Mouse (Mus musculus): ENCODE data around the gene Ywhag. TPM values are rescaled to one million over a fixed set of nuclear protein-coding genes. Genes with fewer than 3 reads are reported as not detected.

Gene Ywhag
- polyA plus RNA-seq, 1 experiment from 2014 or later, result 627 TPM

GRCm38 (mm10) chr5:135946621-135947020 lies 12.2 kb upstream of the Ywhag start:
- ATAC-seq, result peak; percentile 14; the same call in 1 of the 2 replicates
- Histone ChIP-seq H3K4me2 (replicated peaks) (no peak overlapping the region), H3K36me3 (no peaks in the 10 kb centered on the region), H3K9me3 (no peaks in the 10 kb centered on the region), H3K4me1 (replicated peaks) (peaks cover 7% of the 10 kb centered on the region), H3K9ac (replicated peaks) (no peak overlapping the region), H3K4me3 (replicated peaks) (no peak overlapping the region), H3K27me3 (no peaks in the 10 kb centered on the region), H3K27ac (no peak overlapping the region)
- WGBS, result 68% methylated on average over 5 of the region's 5 CpGs

GRCm38 (mm10) chr5:135945916-135946408 lies 11.5 kb upstream of the Ywhag start:
- Histone ChIP-seq H3K9me3 (no peaks in the 10 kb centered on the region), H3K4me2 (replicated peaks) (peak overlapping the region; percentile 25; the same call in 1 of the 2 replicates), H3K36me3 (no peaks in the 10 kb centered on the region), H3K4me1 (replicated peaks) (peaks cover 7% of the 10 kb centered on the region), H3K9ac (replicated peaks) (0 out of 2 replicates have a peak overlapping the region, but pooled peaks have one; percentile 7), H3K27ac (peak overlapping the region; percentile 31; the same call in 1 of the 2 replicates), H3K27me3 (no peaks in the 10 kb centered on the region), H3K4me3 (replicated peaks) (no peak overlapping the region)
- 46% methylated on average over 10 of the region's 10 CpGs for WGBS
- peak; percentile 76 for ATAC-seq

GRCm38 (mm10) chr5:135942710-135943109 lies 8.3 kb upstream of the Ywhag start:
- Histone ChIP-seq H3K4me2 (replicated peaks) (no peak overlapping the region), H3K4me3 (replicated peaks) (no peak overlapping the region), H3K4me1 (replicated peaks) (peaks cover 7% of the 10 kb centered on the region), H3K27ac (no peak overlapping the region), H3K9me3 (no peaks in the 10 kb centered on the region), H3K27me3 (no peaks in the 10 kb centered on the region), H3K9ac (replicated peaks) (no peak overlapping the region), H3K36me3 (no peaks in the 10 kb centered on the region)
- ATAC-seq, result no peak
- WGBS, result 70% methylated on average over 6 of the region's 6 CpGs

DNA sequence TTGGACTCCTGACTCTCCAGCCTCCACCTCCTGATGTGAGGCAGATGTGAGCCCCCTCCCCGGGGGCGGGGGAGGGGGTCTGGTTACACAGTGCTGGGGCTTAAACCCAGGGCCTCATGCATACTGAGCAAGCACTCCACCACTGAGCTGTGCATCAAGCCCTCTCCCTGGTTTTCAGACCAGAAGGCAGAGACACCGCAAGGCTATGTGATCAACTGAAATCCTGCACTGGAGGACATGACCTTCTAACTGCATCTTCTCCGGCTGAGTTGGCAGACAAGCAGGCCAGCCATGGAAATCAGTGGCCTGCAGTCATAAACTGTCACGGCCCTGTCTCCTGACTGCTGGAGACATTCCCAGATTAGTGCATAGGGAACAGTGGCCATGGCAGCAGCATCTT lies 6.2 kb upstream of the Ywhag start:
- ATAC-seq, result no peak

DNA sequence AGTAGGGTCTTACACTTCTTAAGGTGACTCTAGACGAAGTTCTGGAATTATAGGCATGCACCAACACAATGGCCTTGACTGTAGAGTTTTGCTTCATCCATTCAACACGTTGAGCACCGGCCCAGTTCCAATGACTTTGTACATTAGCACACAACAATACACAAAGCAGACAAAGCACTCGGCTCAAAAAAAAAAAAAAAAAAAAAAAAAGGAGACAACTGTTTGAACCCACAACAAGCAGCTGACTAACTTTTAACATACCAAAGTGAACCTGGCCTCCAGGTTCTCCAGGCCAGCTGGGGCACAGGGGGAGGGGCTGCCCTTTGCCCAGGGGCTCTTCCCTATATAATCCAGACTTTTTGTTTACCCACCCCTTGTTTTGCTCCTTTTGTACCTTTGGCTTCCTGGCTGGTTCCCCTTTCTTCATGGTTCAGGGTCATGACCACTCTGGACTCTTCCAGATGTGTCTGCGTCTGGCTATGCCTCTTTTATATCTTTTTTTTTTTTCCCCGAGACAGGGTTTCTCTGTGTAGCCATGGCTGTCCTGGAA lies 1.3 kb upstream of the Ywhag start:
- no peaks in the 10 kb centered on the region for H3K9me3 ChIP-seq
- no peak overlapping the region for H3K4me3 ChIP-seq (replicated peaks)
- WGBS, result 80% methylated on average over 6 of the region's 6 CpGs
- peaks cover 29% of the 10 kb centered on the region for H3K4me1 ChIP-seq (replicated peaks)
- peak overlapping the region; percentile 99 for H3K27ac ChIP-seq
- no peak for ATAC-seq
- H3K9ac ChIP-seq (replicated peaks), result no peak overlapping the region
- H3K36me3 ChIP-seq, result peaks cover 16% of the 10 kb centered on the region
- no peaks in the 10 kb centered on the region for H3K27me3 ChIP-seq
- H3K4me2 ChIP-seq (replicated peaks), result no peak overlapping the region

More for the DNA sequence above, 6.2 kb upstream of the Ywhag start:
- 61% methylated on average over 5 of the region's 5 CpGs for WGBS
- no peak overlapping the region for H3K27ac ChIP-seq
- no peak overlapping the region for H3K4me2 ChIP-seq (replicated peaks)
- H3K4me3 ChIP-seq (replicated peaks), result no peak overlapping the region
- no peaks in the 10 kb centered on the region for H3K9me3 ChIP-seq
- no peaks in the 10 kb centered on the region for H3K36me3 ChIP-seq
- H3K9ac ChIP-seq (replicated peaks), result 0 out of 2 replicates have a peak overlapping the region, but pooled peaks have one; percentile 10
- no peaks in the 10 kb centered on the region for H3K27me3 ChIP-seq
- H3K4me1 ChIP-seq (replicated peaks), result peaks cover 2% of the 10 kb centered on the region

- ATAC-seq, result no peak
- H3K4me3 ChIP-seq (replicated peaks), result peak overlapping the region; percentile 92
- 48% methylated on average over 7 of the region's 7 CpGs for WGBS
Measured at GRCm38 (mm10) chr5:135935176-135935523, 734 bp upstream of the Ywhag start.

DNA sequence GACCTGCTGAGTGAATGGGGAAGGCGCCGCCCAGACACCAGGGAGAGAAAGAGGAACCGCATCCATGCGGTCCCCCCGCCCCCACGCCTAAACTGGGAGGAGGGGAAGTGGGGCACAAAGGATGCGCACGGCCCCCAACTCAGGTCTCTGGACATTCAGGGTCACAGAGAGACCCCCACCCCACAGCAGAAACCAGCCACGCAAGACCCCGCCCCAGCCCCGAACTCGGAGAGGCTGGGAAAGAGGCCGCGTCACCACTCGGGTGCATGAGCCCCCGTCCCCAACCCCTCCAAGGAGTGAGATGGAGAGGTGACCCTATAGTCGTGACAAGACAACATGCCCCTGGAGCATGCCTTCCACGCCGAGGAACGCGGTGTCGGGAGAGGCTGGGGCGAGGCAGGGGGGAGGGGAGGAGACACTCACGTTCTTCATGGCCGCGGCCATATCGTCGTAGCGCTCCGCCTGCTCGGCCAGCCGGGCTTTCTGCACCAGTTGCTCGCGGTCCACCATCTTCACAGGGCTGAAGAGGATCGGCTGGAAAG lies 445 bp downstream of the Ywhag start:
- Histone ChIP-seq H3K4me2 (replicated peaks) (peak overlapping the region; percentile 67), H3K9me3 (no peaks in the 10 kb centered on the region), H3K4me1 (replicated peaks) (peaks cover 46% of the 10 kb centered on the region), H3K9ac (replicated peaks) (peak overlapping the region; percentile 98), H3K27me3 (no peaks in the 10 kb centered on the region), H3K36me3 (peaks cover 33% of the 10 kb centered on the region), H3K27ac (peak overlapping the region; percentile 99), H3K4me3 (replicated peaks) (peak overlapping the region; percentile 92)
- WGBS, result 2% methylated on average over 33 of the region's 35 CpGs
- ATAC-seq, result peak; percentile 76

More at GRCm38 (mm10) chr5:135935176-135935523, 734 bp upstream of the Ywhag start:
- H3K27me3 ChIP-seq, result no peaks in the 10 kb centered on the region
- H3K4me1 ChIP-seq (replicated peaks), result peaks cover 34% of the 10 kb centered on the region
- H3K9ac ChIP-seq (replicated peaks), result peak overlapping the region; percentile 98; the same call in 1 of the 2 replicates
- H3K36me3 ChIP-seq, result peaks cover 21% of the 10 kb centered on the region
- peak overlapping the region; percentile 67 for H3K4me2 ChIP-seq (replicated peaks)
- peak overlapping the region; percentile 99 for H3K27ac ChIP-seq
- no peaks in the 10 kb centered on the region for H3K9me3 ChIP-seq

- 13% methylated on average over 12 of the region's 12 CpGs for WGBS
- peak overlapping the region; percentile 67 for H3K4me2 ChIP-seq (replicated peaks)
- no peak for ATAC-seq
- peak overlapping the region; percentile 92 for H3K4me3 ChIP-seq (replicated peaks)
- no peaks in the 10 kb centered on the region for H3K9me3 ChIP-seq
- peak overlapping the region; percentile 98 for H3K9ac ChIP-seq (replicated peaks)
- peaks cover 51% of the 10 kb centered on the region for H3K4me1 ChIP-seq (replicated peaks)
- H3K36me3 ChIP-seq, result peaks cover 38% of the 10 kb centered on the region
- H3K27ac ChIP-seq, result peak overlapping the region; percentile 99
- no peaks in the 10 kb centered on the region for H3K27me3 ChIP-seq
Measured at GRCm38 (mm10) chr5:135933222-135933899, 1.1 kb downstream of the Ywhag start.

GRCm38 (mm10) chr5:135932359-135932758 lies 2.1 kb downstream of the Ywhag start:
- H3K4me1 ChIP-seq (replicated peaks), result peaks cover 58% of the 10 kb centered on the region
- H3K4me3 ChIP-seq (replicated peaks), result peak overlapping the region; percentile 92
- no peaks in the 10 kb centered on the region for H3K9me3 ChIP-seq
- H3K4me2 ChIP-seq (replicated peaks), result peak overlapping the region; percentile 67
- H3K27ac ChIP-seq, result no peak overlapping the region
- no peaks in the 10 kb centered on the region for H3K27me3 ChIP-seq
- 70% methylated on average over 2 of the region's 2 CpGs for WGBS
- H3K9ac ChIP-seq (replicated peaks), result peak overlapping the region; percentile 49
- no peak for ATAC-seq
- peaks cover 47% of the 10 kb centered on the region for H3K36me3 ChIP-seq

DNA sequence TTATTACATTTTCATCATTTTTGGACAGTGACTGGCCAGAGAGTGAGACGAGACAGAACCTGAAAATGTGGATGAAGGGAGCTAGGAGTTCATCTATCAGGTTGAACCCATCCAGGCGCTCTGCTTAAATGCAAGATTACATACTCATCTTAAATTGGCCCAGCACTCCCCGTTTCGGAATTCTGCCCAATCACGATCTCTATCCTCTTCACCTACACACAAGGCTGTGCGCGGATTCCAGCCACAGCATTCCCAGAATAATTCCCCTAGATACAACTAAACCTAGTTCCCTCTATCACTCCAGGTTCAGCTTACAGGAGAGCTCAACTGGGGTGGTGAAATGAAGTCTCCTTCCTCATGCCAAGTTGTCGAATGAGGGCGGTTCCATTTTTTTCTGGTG lies 2.9 kb downstream of the Ywhag start:
- H3K27me3 ChIP-seq, result no peaks in the 10 kb centered on the region

GRCm38 (mm10) chr5:135929685-135930424 lies 4.6 kb downstream of the Ywhag start:
- ATAC-seq, result no peak
- Histone ChIP-seq H3K9ac (replicated peaks) (no peak overlapping the region), H3K9me3 (no peaks in the 10 kb centered on the region), H3K27me3 (no peaks in the 10 kb centered on the region), H3K4me3 (replicated peaks) (no peak overlapping the region), H3K36me3 (peaks cover 66% of the 10 kb centered on the region), H3K27ac (no peak overlapping the region), H3K4me1 (replicated peaks) (peaks cover 72% of the 10 kb centered on the region), H3K4me2 (replicated peaks) (no peak overlapping the region)
- WGBS, result 81% methylated on average over 6 of the region's 6 CpGs

More for the DNA sequence above, 2.9 kb downstream of the Ywhag start:
- peak overlapping the region; percentile 92 for H3K4me3 ChIP-seq (replicated peaks)
- ATAC-seq, result no peak
- peak overlapping the region; percentile 17; the same call in 1 of the 2 replicates for H3K9ac ChIP-seq (replicated peaks)
- peak overlapping the region; percentile 67 for H3K4me2 ChIP-seq (replicated peaks)
- H3K27ac ChIP-seq, result no peak overlapping the region
- no peaks in the 10 kb centered on the region for H3K9me3 ChIP-seq
- H3K4me1 ChIP-seq (replicated peaks), result peaks cover 66% of the 10 kb centered on the region
- 93% methylated on average over 9 of the region's 9 CpGs for WGBS
- H3K36me3 ChIP-seq, result peaks cover 55% of the 10 kb centered on the region
